ENCODE assay signal across 12 mouse cellular contexts in genomic region chr13:100684355-100684754, GRCm38 (mm10). TPM values are rescaled to one million over a fixed set of nuclear protein-coding genes. Genes with fewer than 3 reads are reported as not detected.
A peak's percentile ranks its signal among the peaks of the same experiment; 100 is the strongest.
DNase-seq lines count a peak whose midpoint lies in the region; ATAC-seq and TF ChIP-seq lines count a peak whose summit lies in the region.
"Had no signal": no experiment of that assay in that cellular context is flagged by ENCODE, and none has a peak within 500 bp of the region (broad histone marks: within the 10 kb centered on the region; RNA-seq: fewer than 3 reads in every experiment).

No protein-coding gene starts in this region.

- no peaks in the 10 kb centered on the region for H3K27me3 ChIP-seq in cerebellum, adult 2 months (ENCODE audit: control insufficient read depth, insufficient read depth, low read length)
- H3K27me3 ChIP-seq: embryonic facial prominence, embryonic 15.5 days had no signal

- no peak overlapping the region for H3K27ac ChIP-seq in layer of hippocampus, adult 2 months
- no peak overlapping the region for H3K27ac ChIP-seq in bone marrow, adult 2 months (ENCODE audit: control insufficient read depth, insufficient read depth, low read depth, low read length, poor library complexity)
- no peak overlapping the region for H3K27ac ChIP-seq in cerebellum, adult 2 months (ENCODE audit: insufficient read depth, low read length)
- H3K27ac ChIP-seq: embryonic facial prominence, embryonic 15.5 days had no signal

- WGBS in bone marrow, adult 2 months: 79% methylated on average over 2 of the region's 2 CpGs
- WGBS in cerebellum, adult 2 months: 78% methylated on average over 2 of the region's 2 CpGs

- ATAC-seq in CD4-positive, CD25-positive, alpha-beta regulatory T cell, adult 4 months: peak; percentile 56
- peak; percentile 62; the same call in 1 of the 2 replicates for ATAC-seq in megakaryocyte, adult 5-6 weeks (ENCODE audit: poor library complexity, severe bottlenecking)

- H3K4me3 ChIP-seq in layer of hippocampus, adult 2 months: no peak overlapping the region
- H3K4me3 ChIP-seq in bone marrow, adult 2 months (replicated peaks; ENCODE audit: control insufficient read depth, low read depth, low read length): no peak overlapping the region
- H3K4me3 ChIP-seq in cerebellum, adult 2 months (replicated peaks; ENCODE audit: insufficient read depth, low read depth, low read length): no peak overlapping the region
- H3K4me3 ChIP-seq: embryonic facial prominence, embryonic 15.5 days had no signal

- peak; percentile 43 for TF ChIP-seq CTCF in layer of hippocampus, adult 2 months (conservative IDR thresholded peaks at IDR 0.05)
- peak; percentile 61 for TF ChIP-seq CTCF in bone marrow, adult 2 months (IDR thresholded peaks at IDR 0.05; ENCODE audit: control insufficient read depth, insufficient read depth, low read length)
- no peak for TF ChIP-seq CTCF in cerebellum, adult 2 months (IDR thresholded peaks at IDR 0.05; ENCODE audit: borderline replicate concordance, insufficient read depth, low read depth, low read length)

- no peak for TF ChIP-seq POLR2A in bone marrow, adult 2 months (IDR thresholded peaks at IDR 0.05; ENCODE audit: borderline replicate concordance, control insufficient read depth, low read depth, low read length)
- TF ChIP-seq POLR2A in cerebellum, adult 2 months (IDR thresholded peaks at IDR 0.05; ENCODE audit: borderline replicate concordance, insufficient read depth, low read length): no peak

- H3K4me1 ChIP-seq in bone marrow, adult 2 months (ENCODE audit: control insufficient read depth, insufficient read depth, low read length): no peaks in the 10 kb centered on the region
- no peaks in the 10 kb centered on the region for H3K4me1 ChIP-seq in cerebellum, adult 2 months (ENCODE audit: control insufficient read depth, insufficient read depth, low read length)
- H3K4me1 ChIP-seq: embryonic facial prominence, embryonic 15.5 days had no signal

- no peak for DNase-seq in layer of hippocampus, adult 2 months (ENCODE audit: low spot score in 2 of 2)
- no peak for DNase-seq in layer of hippocampus, postnatal 14 days (ENCODE audit: low spot score in 2 of 2)
- no peak for DNase-seq in cerebellum, adult 2 months
- no peak for DNase-seq in adrenal gland, adult 18-20 months (ENCODE audit: low spot score in 2 of 2)
- no peak for DNase-seq in gastrocnemius, adult 18-20 months (ENCODE audit: low spot score)
- DNase-seq: cerebellum, adult 11-12 months; heart, postnatal 36 days; right cerebral cortex, postnatal 14 days had no signal

RNA-seq across cellular contexts. Expression of gene Ccdc125, which starts 14.8 kb away (rescaled TPM):
- total RNA-seq in layer of hippocampus, adult 2 months (2021): under 1 TPM; 0.20 to 0.23 TPM
- under 1 TPM; 0.36 to 0.53 TPM for total RNA-seq in layer of hippocampus, postnatal 14 days (2021)
- 10 to 100 TPM; 24.4 to 25.0 TPM for polyA plus RNA-seq in CD4-positive, CD25-positive, alpha-beta regulatory T cell, adult 4 months (2017; shearing (Covaris generic))
- 11.6 and 18.3 TPM in 2 replicates for polyA plus RNA-seq in bone marrow, adult 2 months (2011; ENCODE audit: insufficient read depth, insufficient read length, low replicate concordance, missing spikeins)
- total RNA-seq in megakaryocyte, adult 5-6 weeks (2015): 36.8 and 39.3 TPM in 2 replicates
- 65.1 and 70.7 TPM in 2 replicates for total RNA-seq in megakaryocyte, adult 5-6 weeks (2017)
- 0.59 and 0.61 TPM in 2 replicates for polyA plus RNA-seq in cerebellum, adult 2 months (2012; rRNA removed)
- total RNA-seq in adrenal gland, adult 18-20 months (2021): 1 to 10 TPM in 1 of 2 experiments, under 1 TPM in 1; 0.66 to 1.3 TPM
- under 1 TPM in 1 of 2 experiments, not detected in 1; 0.27 TPM for total RNA-seq in gastrocnemius, adult 18-20 months (2021)

RNA-seq across cellular contexts. Expression of gene Taf9, which starts 33.0 kb away (rescaled TPM):
- total RNA-seq in layer of hippocampus, adult 2 months (2021): 10 to 100 TPM; 14.4 to 20.7 TPM
- total RNA-seq in layer of hippocampus, postnatal 14 days (2021): 10 to 100 TPM; 23.6 to 26.5 TPM
- polyA plus RNA-seq in CD4-positive, CD25-positive, alpha-beta regulatory T cell, adult 4 months (2017; shearing (Covaris generic)): 10 to 100 TPM; 15.8 to 22.5 TPM
- polyA plus RNA-seq in bone marrow, adult 2 months (2011; ENCODE audit: insufficient read depth, insufficient read length, low replicate concordance, missing spikeins): 5.2 and 8.7 TPM in 2 replicates
- 21.9 and 28.0 TPM in 2 replicates for total RNA-seq in megakaryocyte, adult 5-6 weeks (2015)
- total RNA-seq in megakaryocyte, adult 5-6 weeks (2017): 14.4 and 26.5 TPM in 2 replicates
- polyA plus RNA-seq in cerebellum, adult 2 months (2012; rRNA removed): 13.8 and 16.0 TPM in 2 replicates
- total RNA-seq in adrenal gland, adult 18-20 months (2021): 10 to 100 TPM; 12.7 to 13.5 TPM
- 1 to 10 TPM; 7.1 to 7.2 TPM for total RNA-seq in gastrocnemius, adult 18-20 months (2021)

RNA-seq across cellular contexts. Expression of gene Rad17, which starts 33.5 kb away (rescaled TPM):
- total RNA-seq in layer of hippocampus, adult 2 months (2021): 10 to 100 TPM; 13.5 to 15.6 TPM
- 10 to 100 TPM; 12.0 to 13.2 TPM for total RNA-seq in layer of hippocampus, postnatal 14 days (2021)
- 10 to 100 TPM; 23.8 to 25.8 TPM for polyA plus RNA-seq in CD4-positive, CD25-positive, alpha-beta regulatory T cell, adult 4 months (2017; shearing (Covaris generic))
- polyA plus RNA-seq in bone marrow, adult 2 months (2011; ENCODE audit: insufficient read depth, insufficient read length, low replicate concordance, missing spikeins): 5.0 and 11.9 TPM in 2 replicates
- 25.6 and 28.7 TPM in 2 replicates for total RNA-seq in megakaryocyte, adult 5-6 weeks (2015)
- 29.7 and 35.3 TPM in 2 replicates for total RNA-seq in megakaryocyte, adult 5-6 weeks (2017)
- polyA plus RNA-seq in cerebellum, adult 2 months (2012; rRNA removed): 15.6 and 17.0 TPM in 2 replicates
- 10 to 100 TPM; 21.3 to 21.8 TPM for total RNA-seq in adrenal gland, adult 18-20 months (2021)
- total RNA-seq in gastrocnemius, adult 18-20 months (2021): 10 to 100 TPM; 11.4 to 13.9 TPM

RNA-seq across cellular contexts. Expression of gene Ak6, which starts 33.6 kb away (rescaled TPM):
- 10 to 100 TPM; 90.7 to 91.6 TPM for total RNA-seq in layer of hippocampus, adult 2 months (2021)
- 10 to 100 TPM; 91.5 to 100.0 TPM for total RNA-seq in layer of hippocampus, postnatal 14 days (2021)
- polyA plus RNA-seq in CD4-positive, CD25-positive, alpha-beta regulatory T cell, adult 4 months (2017; shearing (Covaris generic)): 100 to 1,000 TPM; 107 to 115 TPM
- 65.5 and 83.2 TPM in 2 replicates for polyA plus RNA-seq in bone marrow, adult 2 months (2011; ENCODE audit: insufficient read depth, insufficient read length, low replicate concordance, missing spikeins)
- total RNA-seq in megakaryocyte, adult 5-6 weeks (2015): 189 and 230 TPM in 2 replicates
- 153 and 173 TPM in 2 replicates for total RNA-seq in megakaryocyte, adult 5-6 weeks (2017)
- polyA plus RNA-seq in cerebellum, adult 2 months (2012; rRNA removed): 141 and 148 TPM in 2 replicates
- 10 to 100 TPM; 70.0 to 71.9 TPM for total RNA-seq in adrenal gland, adult 18-20 months (2021)
- total RNA-seq in gastrocnemius, adult 18-20 months (2021): 10 to 100 TPM; 72.1 to 74.4 TPM

RNA-seq across cellular contexts. Expression of gene Cdk7, which starts 46.4 kb away (rescaled TPM):
- 10 to 100 TPM; 40.2 to 40.4 TPM for total RNA-seq in layer of hippocampus, adult 2 months (2021)
- total RNA-seq in layer of hippocampus, postnatal 14 days (2021): 10 to 100 TPM; 35.7 to 37.0 TPM
- 10 to 100 TPM; 82.6 to 87.1 TPM for polyA plus RNA-seq in CD4-positive, CD25-positive, alpha-beta regulatory T cell, adult 4 months (2017; shearing (Covaris generic))
- polyA plus RNA-seq in bone marrow, adult 2 months (2011; ENCODE audit: insufficient read depth, insufficient read length, low replicate concordance, missing spikeins): 18.1 and 24.2 TPM in 2 replicates
- 26.1 and 27.2 TPM in 2 replicates for total RNA-seq in megakaryocyte, adult 5-6 weeks (2015)
- total RNA-seq in megakaryocyte, adult 5-6 weeks (2017): 22.2 and 22.6 TPM in 2 replicates
- polyA plus RNA-seq in cerebellum, adult 2 months (2012; rRNA removed): 18.5 and 20.9 TPM in 2 replicates
- total RNA-seq in adrenal gland, adult 18-20 months (2021): 10 to 100 TPM; 33.7 to 36.7 TPM
- total RNA-seq in gastrocnemius, adult 18-20 months (2021): 10 to 100 TPM; 12.1 to 13.9 TPM

Comparison
In these comparisons a context has a peak if more than half of its experiments do, and no peak if none do; other contexts are left out.
1. RNA of gene Ccdc125, which starts 14.8 kb away (total RNA-seq): 36.8 to 70.7 TPM in megakaryocyte, adult 5-6 weeks; 0.66 to 1.3 TPM in adrenal gland, adult 18-20 months, 0.36 to 0.53 TPM in layer of hippocampus, postnatal 14 days, 0.27 TPM in gastrocnemius, adult 18-20 months and 0.20 to 0.23 TPM in layer of hippocampus, adult 2 months; every median in the first group is over 10 times any median in the second.